Mouse (Mus musculus) right cerebral cortex, postnatal 4 days (tissue): Measurements from ENCODE around the gene Nusap1.
"Not testable (repeated sequence)": the region's sequence is repeated elsewhere in the genome, so short reads cannot be mapped to it uniquely, and the experiment has no call there.

ENCODE experiments used
- DNase-seq: peaks from one replicate; pipeline ENCODE4 v3.0.0-alpha.2; 2022

The Nusap1 gene

DNA sequence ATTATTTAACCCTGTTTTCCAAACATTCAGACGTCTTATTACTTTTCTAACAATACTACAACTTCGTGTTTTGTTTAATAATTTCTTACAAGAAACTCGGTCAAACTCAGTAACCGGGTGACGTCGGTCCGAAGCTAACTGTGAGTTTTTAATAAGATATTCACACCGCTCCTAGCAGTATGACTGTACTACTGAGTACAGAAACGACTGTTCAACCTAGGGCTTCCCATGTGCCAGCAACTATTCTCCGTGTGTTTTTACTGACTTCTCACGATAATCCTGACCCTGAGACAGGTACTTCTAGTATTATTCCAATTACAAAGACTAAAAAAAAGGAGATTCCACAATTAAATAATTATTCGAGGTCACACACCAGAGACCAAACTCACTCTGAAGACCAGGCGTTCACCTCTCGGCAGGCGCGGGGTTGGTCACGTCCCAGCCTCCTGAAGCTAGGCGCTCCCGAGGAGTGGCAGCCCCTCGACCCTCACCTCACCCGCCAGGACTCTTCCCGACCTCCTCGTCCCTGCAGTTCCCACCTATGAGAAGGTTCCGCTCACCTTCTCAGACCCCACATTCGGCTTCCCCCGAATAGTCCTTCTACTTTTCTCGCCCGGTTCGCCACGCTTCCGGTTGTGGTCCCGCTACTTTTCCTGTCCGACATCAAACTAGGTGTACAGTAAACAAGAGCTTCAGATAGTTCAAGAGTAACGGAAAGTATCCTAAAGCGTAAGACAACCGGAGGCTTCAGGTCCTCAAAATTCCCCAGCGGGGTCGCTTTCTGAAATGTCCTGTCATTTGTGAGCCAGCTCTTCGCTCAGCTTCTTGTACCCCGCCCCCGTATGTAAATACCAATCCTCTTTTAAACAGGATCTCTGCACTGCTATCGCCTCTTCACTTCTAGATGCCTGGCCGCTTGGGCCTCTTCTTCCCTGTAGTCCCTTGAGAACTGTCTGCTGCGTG is 44.4 kb downstream of the Nusap1 start, which contains the start of gene Ndufaf1:
Ndufaf1 (minus strand) TSS at position 608 of the 963 bp plus-strand sequence.
- peak; percentile 76 for DNase-seq

DNA sequence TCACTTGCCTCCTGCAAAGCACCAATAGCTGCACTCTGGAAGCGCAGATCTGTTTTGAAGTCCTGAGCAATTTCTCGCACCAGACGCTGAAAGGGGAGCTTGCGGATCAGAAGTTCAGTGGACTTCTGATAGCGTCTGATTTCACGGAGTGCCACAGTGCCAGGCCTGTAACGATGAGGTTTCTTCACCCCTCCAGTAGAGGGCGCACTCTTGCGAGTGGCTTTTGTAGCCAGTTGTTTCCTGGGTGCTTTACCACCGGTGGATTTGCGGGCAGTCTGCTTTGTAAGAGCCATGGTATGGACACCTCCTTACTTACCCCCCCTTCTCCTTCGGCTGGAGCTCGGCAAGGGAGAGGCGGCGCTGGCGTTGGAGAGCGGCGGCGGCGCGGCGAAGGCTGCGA is 47.6 kb downstream of the Nusap1 start:
- DNase-seq, result not testable (repeated sequence)

DNA sequence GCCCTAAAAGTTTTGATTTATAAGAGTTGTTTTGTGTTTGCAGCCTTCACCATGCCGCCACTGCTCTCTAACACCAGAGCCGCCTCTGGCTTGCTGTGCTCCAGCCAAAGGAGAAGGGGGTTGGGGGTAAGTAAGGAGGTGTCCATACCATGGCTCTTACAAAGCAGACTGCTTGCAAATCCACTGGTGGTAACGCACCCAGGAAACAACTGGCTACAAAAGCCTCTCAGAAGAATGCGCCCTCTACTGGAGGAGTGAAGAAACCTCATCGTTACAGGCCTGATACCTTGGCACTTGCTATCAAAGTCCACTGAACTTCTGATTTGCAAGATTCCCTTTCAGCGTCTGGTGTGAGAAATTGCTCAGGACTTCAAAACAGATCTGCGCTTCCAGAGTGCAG is 50.9 kb downstream of the Nusap1 start:
- DNase-seq, result no peak

DNA sequence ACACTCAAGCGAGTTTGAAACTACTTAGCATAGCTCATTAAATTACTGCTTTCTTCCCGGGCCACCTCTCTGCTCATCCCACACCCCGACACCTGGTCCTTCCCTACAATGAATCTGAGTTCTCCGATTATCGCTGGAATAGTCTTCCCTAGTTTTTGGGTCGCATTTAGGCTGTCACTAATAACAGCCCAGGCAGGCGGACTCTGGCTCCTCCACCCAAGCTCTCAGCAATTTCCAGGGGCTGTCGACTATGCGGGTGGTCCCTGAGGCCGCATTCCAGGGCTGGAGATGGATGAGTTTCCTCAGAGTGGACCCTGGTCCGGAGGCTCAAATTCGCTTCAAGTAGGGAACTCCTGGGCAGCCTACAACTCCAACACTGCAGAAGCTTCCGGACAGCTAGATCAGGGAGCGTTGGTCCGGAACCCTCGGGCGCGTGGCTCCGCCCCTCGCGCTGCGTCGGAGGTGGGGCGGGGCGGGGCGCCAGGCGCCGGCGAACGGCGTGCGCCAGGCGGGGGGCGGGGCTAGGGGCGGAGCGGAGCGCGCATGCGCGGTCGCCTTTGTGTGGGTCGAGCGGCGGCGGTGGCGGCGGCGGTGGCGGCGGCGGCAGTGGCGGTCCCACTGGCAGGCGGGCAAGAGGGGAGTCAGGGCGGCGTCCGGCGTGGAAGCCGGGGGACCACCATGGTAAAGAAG is 56.6 kb downstream of the Nusap1 start, which contains the start of gene Rtf1:
Rtf1 (plus strand) TSS at position 544 of the 690 bp plus-strand sequence.
- DNase-seq, result peak; percentile 100

DNA sequence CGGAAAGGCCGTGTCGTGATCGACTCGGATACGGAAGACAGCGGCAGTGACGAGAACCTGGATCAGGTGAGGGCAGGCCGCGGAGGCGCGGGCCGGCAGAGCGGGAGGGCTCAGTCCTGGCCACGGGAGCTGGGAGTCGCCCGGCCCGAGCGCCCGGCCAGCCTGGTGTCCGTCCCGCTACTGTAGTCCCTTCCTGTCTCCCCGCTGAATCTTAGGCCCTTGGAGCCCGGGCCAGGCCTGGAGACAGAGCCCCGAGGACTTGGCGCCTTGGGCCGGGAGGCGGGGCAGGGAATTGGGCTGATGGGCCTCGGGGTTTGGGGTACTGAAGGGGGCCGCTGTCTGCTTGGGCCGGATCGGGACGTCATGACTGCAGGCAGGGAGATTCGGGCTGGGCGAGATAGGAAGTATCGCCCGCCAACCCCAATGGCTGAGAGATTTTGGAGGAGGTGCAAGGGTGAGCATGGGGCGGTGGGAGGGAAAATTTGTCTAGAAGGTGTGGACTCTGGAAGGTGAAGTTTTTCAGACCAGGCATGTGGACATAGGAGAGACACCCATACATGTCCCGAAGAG is 57.2 kb downstream of the Nusap1 start:
- no peak for DNase-seq

DNA sequence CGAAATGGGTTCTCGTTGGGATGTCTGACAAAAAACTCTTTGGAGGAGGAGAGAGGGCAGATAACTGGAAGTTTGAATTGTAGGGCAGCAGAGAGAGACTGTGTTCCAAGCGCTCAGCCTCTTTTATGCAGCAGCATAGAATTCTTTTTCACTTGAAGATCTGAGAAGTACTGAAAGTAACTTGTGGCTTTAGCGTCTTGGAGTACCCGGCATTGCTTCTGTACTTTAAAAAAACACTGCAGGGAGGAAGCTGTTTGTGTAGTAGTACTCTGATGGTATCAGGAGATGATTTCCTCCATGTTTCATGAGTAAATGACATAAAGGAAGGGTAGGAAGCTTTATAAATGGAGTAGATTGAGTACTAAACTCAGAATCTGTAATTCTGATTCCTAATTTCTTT is 57.7 kb downstream of the Nusap1 start:
- no peak for DNase-seq

DNA sequence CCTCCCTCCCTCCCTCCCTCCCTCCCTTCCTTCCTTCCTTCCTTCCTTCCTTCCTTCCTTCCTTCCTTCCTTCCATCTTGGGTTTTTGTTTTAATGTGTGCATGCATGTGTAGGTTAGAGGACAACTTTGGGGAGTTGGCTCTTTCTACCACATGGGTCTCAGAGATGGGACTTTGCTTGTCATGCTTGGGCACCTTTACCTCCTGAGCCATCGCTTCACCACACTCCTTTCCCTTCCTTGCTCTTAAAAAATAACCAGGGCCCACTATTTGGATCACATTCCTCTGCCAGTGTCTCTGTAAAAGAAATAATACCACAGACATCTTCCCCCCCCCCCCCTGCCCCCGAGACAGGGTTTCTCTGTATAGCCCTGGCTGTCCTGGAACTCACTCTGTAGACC is 65.6 kb downstream of the Nusap1 start:
- DNase-seq, result no peak

DNA sequence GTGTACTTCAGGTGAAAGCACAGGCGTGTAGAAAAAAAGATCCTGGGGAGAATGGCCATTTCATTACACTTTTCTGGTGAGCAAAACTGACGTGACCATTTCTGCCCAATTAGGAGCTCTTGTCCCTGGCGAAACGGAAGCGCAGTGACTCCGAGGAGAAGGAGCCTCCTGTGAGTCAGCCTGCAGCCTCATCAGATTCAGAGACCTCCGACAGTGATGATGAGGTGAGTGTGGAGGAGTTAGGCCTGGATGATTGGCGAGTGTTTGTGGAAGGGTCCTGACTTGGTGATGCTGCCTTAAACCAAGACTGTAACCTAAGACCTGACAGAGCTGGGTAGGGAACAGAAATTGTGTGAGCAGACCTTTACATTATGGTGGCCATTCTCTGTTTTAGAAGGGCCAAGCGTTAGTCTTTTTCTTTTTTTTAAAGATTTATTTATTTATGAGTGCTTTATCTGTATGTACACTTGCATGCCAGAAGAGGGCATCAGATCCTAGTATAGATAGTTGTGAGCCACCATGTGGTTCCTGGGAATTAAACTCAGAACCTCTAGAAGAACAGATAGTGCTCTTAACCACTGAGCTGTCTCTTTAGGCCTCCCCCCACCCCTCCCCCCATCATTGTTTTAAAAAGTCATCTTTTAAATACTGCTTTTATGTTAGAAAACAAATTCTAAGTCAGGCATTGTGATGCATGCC is 74.1 kb downstream of the Nusap1 start:
- no peak for DNase-seq

DNA sequence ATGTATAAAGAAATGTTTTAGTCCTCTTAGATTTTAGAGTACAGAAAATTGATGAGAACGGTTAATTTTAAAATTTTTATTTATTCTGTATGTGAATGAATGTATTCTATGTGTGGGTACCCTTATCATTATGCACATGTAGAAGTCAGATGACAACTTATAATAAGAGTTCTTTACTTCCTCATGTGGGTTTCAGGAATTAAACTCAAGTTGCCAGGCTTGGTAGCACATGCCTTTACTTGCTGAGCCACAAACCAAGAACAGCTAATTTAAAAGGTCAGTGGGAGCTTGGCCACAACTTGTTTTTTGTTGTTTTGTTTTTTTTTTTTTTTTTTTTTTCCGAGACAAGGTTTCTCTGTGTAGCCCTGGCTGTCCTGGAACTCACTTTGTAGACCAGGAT is 76.7 kb downstream of the Nusap1 start:
- DNase-seq, result no peak

DNA sequence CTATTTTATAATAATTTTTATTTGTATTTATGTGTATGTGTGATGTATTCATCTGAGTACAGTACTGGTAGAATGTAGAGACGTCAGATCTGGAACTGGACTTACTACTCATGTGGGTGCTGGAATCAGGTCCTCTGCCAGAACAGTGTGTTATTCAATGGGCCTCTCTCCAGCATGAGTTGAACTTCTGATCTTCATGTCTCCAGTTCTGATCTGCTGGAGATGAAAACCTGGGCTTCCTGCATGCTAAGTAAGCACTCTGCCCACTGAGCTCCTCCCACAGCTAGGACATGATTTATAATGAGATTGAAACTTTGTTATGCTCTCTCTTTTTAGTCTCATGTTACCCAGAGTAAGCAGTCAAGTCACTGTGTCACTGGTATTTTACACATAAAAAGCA is 78.0 kb downstream of the Nusap1 start:
- no peak for DNase-seq

DNA sequence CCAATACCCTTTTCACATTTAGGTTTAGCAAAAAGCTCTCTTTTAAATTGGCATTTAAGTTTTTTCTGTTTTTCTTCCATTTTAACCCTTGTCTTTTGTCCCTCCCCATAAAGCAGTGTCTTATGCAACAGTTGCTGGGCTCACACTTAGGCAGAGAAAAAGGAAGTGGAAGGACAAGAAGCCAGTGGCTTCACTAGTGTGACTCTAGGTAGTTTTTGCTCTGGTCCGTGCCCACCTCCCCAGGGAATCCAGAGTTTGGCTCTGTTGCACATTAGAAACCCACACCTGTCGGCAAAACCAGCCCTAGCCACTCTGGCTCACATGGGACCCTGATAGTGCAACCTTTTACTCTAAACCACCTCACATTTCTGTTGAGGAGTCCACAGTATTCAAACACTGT is 80.4 kb downstream of the Nusap1 start:
- DNase-seq, result no peak

DNA sequence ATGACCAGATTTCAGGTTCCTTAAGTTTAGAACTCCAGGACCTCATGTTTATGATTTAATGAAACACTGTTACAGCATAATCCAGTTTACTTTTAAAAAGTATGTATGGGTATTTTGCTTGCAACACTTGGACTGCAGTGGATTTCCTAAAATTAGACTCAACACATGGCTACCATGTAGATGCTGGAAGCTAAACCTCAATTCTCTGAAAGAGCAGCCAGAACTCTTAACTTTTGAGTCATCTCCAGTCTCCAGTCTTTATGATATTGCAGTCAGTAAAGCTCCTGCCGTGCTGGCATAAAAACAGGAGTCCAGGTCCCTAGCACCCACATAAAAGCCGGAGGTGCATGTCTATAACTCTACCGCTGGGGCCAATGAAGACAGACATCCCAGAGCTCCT is 81.9 kb downstream of the Nusap1 start:
- DNase-seq, result no peak
